Mouse (Mus musculus): ENCODE measurements at regions not wholly inside any gene's neighbourhood (a gene's known extent, or its start where the extent isn't known, plus 50 kb on each side); places are given as distances from the start of the nearest gene placed in this dataset.

GRCm38 (mm10) chr14:58538135-58538534 lies 467.8 kb downstream of the Fgf9 start:
- TF ChIP-seq CTCF (IDR thresholded peaks at IDR 0.05; ENCODE audit: low read depth), result no peak
- no peak for TF ChIP-seq EP300 (IDR thresholded peaks at IDR 0.05; ENCODE audit: low read depth)
